Mouse (Mus musculus): ENCODE measurements at regions not wholly inside any gene's neighbourhood (a gene's known extent, or its start where the extent isn't known, plus 50 kb on each side); places are given as distances from the start of the nearest gene placed in this dataset.

GRCm38 (mm10) chr3:14975203-14975602 lies 89.1 kb downstream of the Car2 start:
- 54% methylated on average over 2 of the region's 2 CpGs for WGBS
- H3K27me3 ChIP-seq (replicated peaks; ENCODE audit: insufficient read depth, low read length), result no peaks in the 10 kb centered on the region
- H3K4me2 ChIP-seq (replicated peaks; ENCODE audit: low read depth, low read length), result no peak overlapping the region
- H3K36me3 ChIP-seq (ENCODE audit: insufficient read depth, low read length), result no peaks in the 10 kb centered on the region
- no peak overlapping the region for H3K27ac ChIP-seq (ENCODE audit: low read length)
- H3K9me3 ChIP-seq (ENCODE audit: low read length), result no peaks in the 10 kb centered on the region
- TF ChIP-seq EP300 (IDR thresholded peaks at IDR 0.05) (0 out of 2 replicates have a peak, but pooled peaks have one; percentile 31), CTCF (IDR thresholded peaks at IDR 0.05) (no peak)
- no peak overlapping the region for H3K4me3 ChIP-seq (ENCODE audit: low read depth, low read length)
- no peak overlapping the region for H3K9ac ChIP-seq (replicated peaks; ENCODE audit: low read depth)
- no peaks in the 10 kb centered on the region for H3K4me1 ChIP-seq (ENCODE audit: insufficient read depth, low read depth, low read length)
- DNase-seq (ENCODE audit: low spot score) (peak; percentile 74), ATAC-seq (peak; percentile 83)

GRCm38 (mm10) chr3:14979116-14979613 lies 93.1 kb downstream of the Car2 start:
- Histone ChIP-seq H3K27me3 (replicated peaks; ENCODE audit: insufficient read depth, low read length) (no peaks in the 10 kb centered on the region), H3K4me2 (replicated peaks; ENCODE audit: low read depth, low read length) (no peak overlapping the region), H3K27ac (ENCODE audit: low read length) (no peak overlapping the region), H3K9ac (replicated peaks; ENCODE audit: low read depth) (no peak overlapping the region), H3K4me3 (ENCODE audit: low read depth, low read length) (no peak overlapping the region), H3K9me3 (ENCODE audit: low read length) (no peaks in the 10 kb centered on the region), H3K36me3 (ENCODE audit: insufficient read depth, low read length) (no peaks in the 10 kb centered on the region), H3K4me1 (ENCODE audit: insufficient read depth, low read depth, low read length) (no peaks in the 10 kb centered on the region)
- ATAC-seq (no peak), DNase-seq (ENCODE audit: low spot score) (no peak)
- TF ChIP-seq EP300 (IDR thresholded peaks at IDR 0.05) (no peak), CTCF (IDR thresholded peaks at IDR 0.05) (no peak)
- WGBS, result 59% methylated on average over 5 of the region's 5 CpGs

GRCm38 (mm10) chr3:14989635-14990034 lies 103.6 kb downstream of the Car2 start:
- DNase-seq (ENCODE audit: low spot score), result no peak
- no peaks in the 10 kb centered on the region for H3K9me3 ChIP-seq (ENCODE audit: low read length)
- H3K4me2 ChIP-seq (replicated peaks; ENCODE audit: low read depth, low read length), result no peak overlapping the region
- WGBS, result 45% methylated on average over 3 of the region's 3 CpGs
- ATAC-seq, result no peak
- no peaks in the 10 kb centered on the region for H3K36me3 ChIP-seq (ENCODE audit: insufficient read depth, low read length)
- H3K9ac ChIP-seq (replicated peaks; ENCODE audit: low read depth), result no peak overlapping the region
- no peak overlapping the region for H3K27ac ChIP-seq (ENCODE audit: low read length)
- TF ChIP-seq EP300 (IDR thresholded peaks at IDR 0.05) (no peak), CTCF (IDR thresholded peaks at IDR 0.05) (no peak)
- H3K27me3 ChIP-seq (replicated peaks; ENCODE audit: insufficient read depth, low read length), result no peaks in the 10 kb centered on the region
- H3K4me3 ChIP-seq (ENCODE audit: low read depth, low read length), result no peak overlapping the region
- H3K4me1 ChIP-seq (ENCODE audit: insufficient read depth, low read depth, low read length), result no peaks in the 10 kb centered on the region

- H3K9ac ChIP-seq (replicated peaks; ENCODE audit: low read depth), result no peak overlapping the region
- H3K4me1 ChIP-seq (ENCODE audit: insufficient read depth, low read depth, low read length), result no peaks in the 10 kb centered on the region
- no peaks in the 10 kb centered on the region for H3K36me3 ChIP-seq (ENCODE audit: insufficient read depth, low read length)
- H3K4me2 ChIP-seq (replicated peaks; ENCODE audit: low read depth, low read length), result no peak overlapping the region
- ATAC-seq (no peak), DNase-seq (ENCODE audit: low spot score) (no peak)
- TF ChIP-seq EP300 (IDR thresholded peaks at IDR 0.05), result no peak
- no peaks in the 10 kb centered on the region for H3K27me3 ChIP-seq (replicated peaks; ENCODE audit: insufficient read depth, low read length)
- no peak overlapping the region for H3K4me3 ChIP-seq (ENCODE audit: low read depth, low read length)
- WGBS, result 78% methylated on average over 2 of the region's 2 CpGs
- H3K27ac ChIP-seq (ENCODE audit: low read length), result no peak overlapping the region
- H3K9me3 ChIP-seq (ENCODE audit: low read length), result no peaks in the 10 kb centered on the region
Measured at GRCm38 (mm10) chr3:14993936-14994335, 107.9 kb downstream of the Car2 start.

GRCm38 (mm10) chr3:14997241-14997640 lies 111.2 kb downstream of the Car2 start:
- Histone ChIP-seq H3K9me3 (ENCODE audit: low read length) (no peaks in the 10 kb centered on the region), H3K9ac (replicated peaks; ENCODE audit: low read depth) (no peak overlapping the region), H3K27ac (ENCODE audit: low read length) (no peak overlapping the region), H3K4me3 (ENCODE audit: low read depth, low read length) (no peak overlapping the region), H3K4me1 (ENCODE audit: insufficient read depth, low read depth, low read length) (no peaks in the 10 kb centered on the region), H3K27me3 (replicated peaks; ENCODE audit: insufficient read depth, low read length) (no peaks in the 10 kb centered on the region), H3K36me3 (ENCODE audit: insufficient read depth, low read length) (no peaks in the 10 kb centered on the region), H3K4me2 (replicated peaks; ENCODE audit: low read depth, low read length) (no peak overlapping the region)
- no peak for DNase-seq (ENCODE audit: low spot score)
- no peak for ATAC-seq
- no peak for TF ChIP-seq CTCF (IDR thresholded peaks at IDR 0.05)
- TF ChIP-seq EP300 (IDR thresholded peaks at IDR 0.05), result no peak
- WGBS, result 40% methylated on average over 3 of the region's 3 CpGs

- Histone ChIP-seq H3K9me3 (ENCODE audit: low read length) (no peaks in the 10 kb centered on the region), H3K4me2 (replicated peaks; ENCODE audit: low read depth, low read length) (no peak overlapping the region), H3K4me1 (ENCODE audit: insufficient read depth, low read depth, low read length) (no peaks in the 10 kb centered on the region), H3K4me3 (ENCODE audit: low read depth, low read length) (no peak overlapping the region), H3K36me3 (ENCODE audit: insufficient read depth, low read length) (no peaks in the 10 kb centered on the region), H3K27me3 (replicated peaks; ENCODE audit: insufficient read depth, low read length) (no peaks in the 10 kb centered on the region), H3K27ac (ENCODE audit: low read length) (no peak overlapping the region), H3K9ac (replicated peaks; ENCODE audit: low read depth) (no peak overlapping the region)
- TF ChIP-seq EP300 (IDR thresholded peaks at IDR 0.05) (no peak), CTCF (IDR thresholded peaks at IDR 0.05) (no peak)
- DNase-seq (ENCODE audit: low spot score), result no peak
- 52% methylated on average over 2 of the region's 2 CpGs for WGBS
- ATAC-seq, result no peak
Measured at GRCm38 (mm10) chr3:14998521-14998920, 112.4 kb downstream of the Car2 start.

- no peak for TF ChIP-seq CTCF (IDR thresholded peaks at IDR 0.05)
- no peak for TF ChIP-seq EP300 (IDR thresholded peaks at IDR 0.05)
- H3K36me3 ChIP-seq (ENCODE audit: insufficient read depth, low read length), result no peaks in the 10 kb centered on the region
- ATAC-seq (no peak), DNase-seq (ENCODE audit: low spot score) (no peak)
- H3K27me3 ChIP-seq (replicated peaks; ENCODE audit: insufficient read depth, low read length), result no peaks in the 10 kb centered on the region
- 74% methylated on average over 1 of the region's 1 CpGs for WGBS
- no peaks in the 10 kb centered on the region for H3K4me1 ChIP-seq (ENCODE audit: insufficient read depth, low read depth, low read length)
- H3K4me3 ChIP-seq (ENCODE audit: low read depth, low read length), result no peak overlapping the region
- H3K4me2 ChIP-seq (replicated peaks; ENCODE audit: low read depth, low read length), result no peak overlapping the region
- H3K9ac ChIP-seq (replicated peaks; ENCODE audit: low read depth), result no peak overlapping the region
- H3K27ac ChIP-seq (ENCODE audit: low read length), result no peak overlapping the region
- H3K9me3 ChIP-seq (ENCODE audit: low read length), result no peaks in the 10 kb centered on the region
Measured at GRCm38 (mm10) chr3:14999411-14999810, 113.3 kb downstream of the Car2 start.
